Mouse (Mus musculus): ENCODE measurements around the gene Rasgef1a.

DNA sequence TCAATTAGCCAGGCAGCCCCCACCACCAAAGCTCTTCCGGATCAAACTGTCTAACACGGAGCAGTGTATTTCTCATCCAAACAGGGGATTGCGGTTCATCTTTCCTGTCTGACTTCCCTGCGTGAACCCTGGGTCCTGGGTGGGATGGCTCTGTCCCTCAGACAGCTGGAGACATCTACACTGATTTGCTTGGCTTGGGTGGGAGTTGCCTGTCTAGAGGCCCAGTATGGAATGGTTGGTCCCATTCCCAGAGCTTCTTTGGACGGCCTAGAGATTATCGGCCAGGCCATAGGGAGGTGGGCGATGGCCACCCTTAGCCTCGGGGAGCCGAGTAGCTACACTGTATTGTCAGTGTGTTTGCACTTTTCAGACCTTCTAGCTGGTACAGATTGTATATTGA is 79.6 kb downstream of the Rasgef1a start:
- no peak for TF ChIP-seq POLR2AphosphoS2 (IDR thresholded peaks at IDR 0.05; ENCODE audit: low read length)
- TF ChIP-seq MAX (IDR thresholded peaks at IDR 0.05; ENCODE audit: low read length), result no peak
- TF ChIP-seq CTCF (IDR thresholded peaks at IDR 0.05 in 2 of 3, conservative IDR thresholded peaks at IDR 0.05 in 1 of 3; ENCODE audit: control insufficient read depth in 1 of 3, insufficient read depth in 1 of 3, low read depth in 2 of 3, low read length in 3 of 3, poor library complexity in 1 of 3, severe bottlenecking in 1 of 3), result no peak
- no peak for TF ChIP-seq SMC3 (IDR thresholded peaks at IDR 0.05; ENCODE audit: low read depth, low read length)
- no peak for TF ChIP-seq MEF2A (IDR thresholded peaks at IDR 0.05; ENCODE audit: extremely low read depth, insufficient replicate concordance, low read depth, low read length, poor library complexity, severe bottlenecking)
